17 mouse cellular contexts compared by ENCODE assay signal in genomic region chr9:94869023-94869799, GRCm38 (mm10).
DNase-seq lines count a peak whose midpoint lies in the region; ATAC-seq and TF ChIP-seq lines count a peak whose summit lies in the region.
"Had no signal": no experiment of that assay in that cellular context is flagged by ENCODE, and none has a peak within 500 bp of the region (broad histone marks: within the 10 kb centered on the region; RNA-seq: fewer than 3 reads in every experiment).

No protein-coding gene starts in this region.

- H3K9me3 ChIP-seq in forebrain, embryonic 11.5 days (ENCODE audit: control insufficient read depth, low read length) = no peaks in the 10 kb centered on the region
- peaks cover 7% of the 10 kb centered on the region for H3K9me3 ChIP-seq in forebrain, embryonic 10.5 days
- H3K9me3 ChIP-seq in lung, postnatal 0 days (ENCODE audit: low read length) = no peaks in the 10 kb centered on the region
- 0 out of 2 replicates have a peak, but pooled peaks cover 3% of the 10 kb centered on the region for H3K9me3 ChIP-seq in forebrain, embryonic 13.5 days (replicated peaks)
- H3K9me3 ChIP-seq in liver, embryonic 11.5 days (ENCODE audit: control insufficient read depth, low read length) = no peaks in the 10 kb centered on the region
- H3K9me3 ChIP-seq: liver, embryonic 12.5 days; neural tube, embryonic 15.5 days had no signal

- H3K27me3 ChIP-seq in forebrain, embryonic 11.5 days (ENCODE audit: control insufficient read depth, insufficient read depth, low read length) = no peaks in the 10 kb centered on the region
- no peaks in the 10 kb centered on the region for H3K27me3 ChIP-seq in forebrain, embryonic 10.5 days (ENCODE audit: poor library complexity, severe bottlenecking)
- no peaks in the 10 kb centered on the region for H3K27me3 ChIP-seq in lung, postnatal 0 days (replicated peaks; ENCODE audit: insufficient read depth, low read length)
- no peaks in the 10 kb centered on the region for H3K27me3 ChIP-seq in forebrain, embryonic 13.5 days
- no peaks in the 10 kb centered on the region for H3K27me3 ChIP-seq in liver, embryonic 11.5 days (replicated peaks; ENCODE audit: control insufficient read depth, insufficient read depth, low read length)
- H3K27me3 ChIP-seq: embryonic facial prominence, embryonic 13.5 days; liver, embryonic 12.5 days; neural tube, embryonic 15.5 days had no signal

- H3K36me3 ChIP-seq in forebrain, embryonic 11.5 days (ENCODE audit: control insufficient read depth, insufficient read depth, low read length) = no peaks in the 10 kb centered on the region
- H3K36me3 ChIP-seq in forebrain, embryonic 10.5 days (replicated peaks) = no peaks in the 10 kb centered on the region
- H3K36me3 ChIP-seq in lung, postnatal 0 days (ENCODE audit: insufficient read depth, low read length) = no peaks in the 10 kb centered on the region
- no peaks in the 10 kb centered on the region for H3K36me3 ChIP-seq in forebrain, embryonic 13.5 days (ENCODE audit: poor library complexity, severe bottlenecking)
- no peaks in the 10 kb centered on the region for H3K36me3 ChIP-seq in liver, embryonic 11.5 days (ENCODE audit: control insufficient read depth, insufficient read depth, low read length)
- H3K36me3 ChIP-seq: embryonic facial prominence, embryonic 13.5 days; liver, embryonic 12.5 days; neural tube, embryonic 15.5 days had no signal

- no peak overlapping the region for H3K4me3 ChIP-seq in forebrain, embryonic 11.5 days (ENCODE audit: low read depth, low read length)
- no peak overlapping the region for H3K4me3 ChIP-seq in forebrain, embryonic 10.5 days
- no peak overlapping the region for H3K4me3 ChIP-seq in lung, postnatal 0 days (ENCODE audit: low read depth, low read length)
- no peak overlapping the region for H3K4me3 ChIP-seq in forebrain, embryonic 13.5 days
- H3K4me3 ChIP-seq in liver, embryonic 11.5 days (ENCODE audit: low read depth, low read length) = no peak overlapping the region
- H3K4me3 ChIP-seq: embryonic facial prominence, embryonic 13.5 days; liver, embryonic 12.5 days; neural tube, embryonic 15.5 days had no signal

- H3K27ac ChIP-seq in forebrain, embryonic 11.5 days (ENCODE audit: low read depth, low read length) = no peak overlapping the region
- no peak overlapping the region for H3K27ac ChIP-seq in forebrain, embryonic 10.5 days
- H3K27ac ChIP-seq in lung, postnatal 0 days (ENCODE audit: low read length) = no peak overlapping the region
- no peak overlapping the region for H3K27ac ChIP-seq in forebrain, embryonic 13.5 days
- H3K27ac ChIP-seq in liver, embryonic 11.5 days (ENCODE audit: low read depth, low read length) = no peak overlapping the region
- H3K27ac ChIP-seq: embryonic facial prominence, embryonic 13.5 days; liver, embryonic 12.5 days; macrophage; neural tube, embryonic 15.5 days had no signal

- no peak for DNase-seq in forebrain, embryonic 11.5 days (ENCODE audit: low spot score)
- no peak for DNase-seq in forebrain, embryonic 10.5 days (ENCODE audit: extremely low spot score, low spot score)
- no peak for DNase-seq in lung, postnatal 0 days (ENCODE audit: low spot score)
- DNase-seq in lung, adult 18-20 months = no peak
- peak; percentile 19 for DNase-seq in retina, postnatal 1 day
- DNase-seq in liver, embryonic 11.5 days (ENCODE audit: low spot score) = no peak
- no peak for DNase-seq in right cerebral cortex, postnatal 4 days
- DNase-seq: cerebellum, adult 11-12 months; heart, adult 18-20 months; heart, postnatal 36 days; right cerebral cortex, postnatal 14 days had no signal

- H3K4me2 ChIP-seq in forebrain, embryonic 11.5 days (ENCODE audit: low read depth, low read length, severe bottlenecking) = no peak overlapping the region
- H3K4me2 ChIP-seq in lung, postnatal 0 days (replicated peaks; ENCODE audit: low read depth, low read length) = no peak overlapping the region
- no peak overlapping the region for H3K4me2 ChIP-seq in forebrain, embryonic 13.5 days
- no peak overlapping the region for H3K4me2 ChIP-seq in liver, embryonic 11.5 days
- H3K4me2 ChIP-seq: embryonic facial prominence, embryonic 13.5 days; liver, embryonic 12.5 days; neural tube, embryonic 15.5 days had no signal

- TF ChIP-seq CTCF in lung, postnatal 0 days (IDR thresholded peaks at IDR 0.05) = peak; percentile 31

- no peaks in the 10 kb centered on the region for H3K4me1 ChIP-seq in forebrain, embryonic 11.5 days (replicated peaks; ENCODE audit: control insufficient read depth, insufficient read depth, low read length)
- peaks cover 9% of the 10 kb centered on the region; the same call in 1 of the 2 replicates for H3K4me1 ChIP-seq in forebrain, embryonic 10.5 days
- no peaks in the 10 kb centered on the region for H3K4me1 ChIP-seq in lung, postnatal 0 days (ENCODE audit: insufficient read depth, low read depth, low read length)
- H3K4me1 ChIP-seq in forebrain, embryonic 13.5 days = peaks cover 5% of the 10 kb centered on the region
- no peaks in the 10 kb centered on the region for H3K4me1 ChIP-seq in liver, embryonic 11.5 days (replicated peaks; ENCODE audit: control insufficient read depth, insufficient read depth, low read length)
- H3K4me1 ChIP-seq: embryonic facial prominence, embryonic 13.5 days; liver, embryonic 12.5 days; neural tube, embryonic 15.5 days had no signal

- TF ChIP-seq EP300 in lung, postnatal 0 days (IDR thresholded peaks at IDR 0.05) = no peak

- no peak overlapping the region for H3K9ac ChIP-seq in forebrain, embryonic 11.5 days (ENCODE audit: low read length)
- no peak overlapping the region for H3K9ac ChIP-seq in lung, postnatal 0 days (replicated peaks; ENCODE audit: low read depth)
- H3K9ac ChIP-seq in forebrain, embryonic 13.5 days = no peak overlapping the region
- H3K9ac ChIP-seq in liver, embryonic 11.5 days (ENCODE audit: low read depth, low read length) = no peak overlapping the region
- H3K9ac ChIP-seq: embryonic facial prominence, embryonic 13.5 days; liver, embryonic 12.5 days; neural tube, embryonic 15.5 days had no signal

- ATAC-seq in forebrain, embryonic 11.5 days (replicated peaks; ENCODE audit: low FRiP score) = peak; percentile 76
- no peak for ATAC-seq in lung, postnatal 0 days
- ATAC-seq in forebrain, embryonic 13.5 days = peak; percentile 78
- no peak for ATAC-seq in liver, embryonic 11.5 days (replicated peaks; ENCODE audit: low FRiP score)
- ATAC-seq: intestine, embryonic 16.5 days; liver, embryonic 12.5 days had no signal

- WGBS in forebrain, embryonic 11.5 days = 51% methylated on average over 4 of the region's 4 CpGs
- WGBS in forebrain, embryonic 10.5 days = 58% methylated on average over 4 of the region's 4 CpGs
- WGBS in lung, postnatal 0 days = 77% methylated on average over 4 of the region's 4 CpGs
- 27% methylated on average over 4 of the region's 4 CpGs for WGBS in forebrain, embryonic 13.5 days
- 69% methylated on average over 4 of the region's 4 CpGs for WGBS in liver, embryonic 11.5 days

Comparison
In these comparisons a context has a peak if more than half of its experiments do, and no peak if none do; other contexts are left out.
1. ATAC-seq: peak in forebrain, embryonic 11.5 days (single experiment) and forebrain, embryonic 13.5 days (single experiment); none in lung, postnatal 0 days (single experiment) and liver, embryonic 11.5 days (single experiment).